9 mouse cellular contexts compared by ENCODE assay signal in genomic region chr7:110701681-110702413, GRCm38 (mm10).
DNase-seq lines count a peak whose midpoint lies in the region; ATAC-seq and TF ChIP-seq lines count a peak whose summit lies in the region.
"Had no signal": no experiment of that assay in that cellular context is flagged by ENCODE, and none has a peak within 500 bp of the region (broad histone marks: within the 10 kb centered on the region; RNA-seq: fewer than 3 reads in every experiment).

No protein-coding gene starts in this region.

- 0 out of 2 replicates have a peak, but pooled peaks cover 2% of the 10 kb centered on the region for H3K27me3 ChIP-seq in kidney, embryonic 15.5 days
- no peaks in the 10 kb centered on the region; a peak in 2 of 4 replicates for H3K27me3 ChIP-seq in MEL (ENCODE audit: control insufficient read depth in 1 of 2, insufficient read depth in 2 of 2, low read length in 2 of 2)

- DNase-seq in kidney, postnatal 10 days, result peak; percentile 81
- peak; percentile 54 for DNase-seq in MEL (ENCODE audit: low read depth, low spot score)
- DNase-seq in embryo, embryonic 10.5 days (ENCODE audit: low spot score), result peak; percentile 76
- DNase-seq in lung, postnatal 10 days, result peak; percentile 76
- no peak for DNase-seq in cerebellum, adult 18-20 months
- DNase-seq in spleen, adult 12 weeks (ENCODE audit: low spot score), result no peak
- no peak for DNase-seq in cerebellum, postnatal 25 days

- no peaks in the 10 kb centered on the region for H3K36me3 ChIP-seq in kidney, embryonic 15.5 days
- H3K36me3 ChIP-seq in MEL (ENCODE audit: control insufficient read depth in 1 of 2, insufficient read depth in 2 of 2, low read length in 2 of 2), result no peaks in the 10 kb centered on the region; a peak in 1 of 4 replicates

- H3K9ac ChIP-seq in kidney, embryonic 15.5 days, result no peak overlapping the region
- H3K9ac ChIP-seq in MEL (ENCODE audit: control insufficient read depth, low read depth, low read length, poor library complexity, severe bottlenecking), result no peak overlapping the region

- no peak overlapping the region for H3K4me2 ChIP-seq in kidney, embryonic 15.5 days

- no peaks in the 10 kb centered on the region for H3K9me3 ChIP-seq in kidney, embryonic 15.5 days (replicated peaks)
- H3K9me3 ChIP-seq in MEL (replicated peaks; ENCODE audit: insufficient read depth, low read length), result no peaks in the 10 kb centered on the region

- no peak for TF ChIP-seq RAD21 in MEL (IDR thresholded peaks at IDR 0.05; ENCODE audit: low read depth, low read length)

- H3K4me1 ChIP-seq in kidney, embryonic 15.5 days, result peaks cover 4% of the 10 kb centered on the region
- H3K4me1 ChIP-seq in MEL (ENCODE audit: control insufficient read depth in 1 of 2, insufficient read depth in 2 of 2, low read length in 2 of 2), result peaks cover 0 to 6% of the 10 kb centered on the region in 2 experiments; a peak in 1 of 4 replicates

- TF ChIP-seq CTCF in MEL (IDR thresholded peaks at IDR 0.05 in 2 of 3, conservative IDR thresholded peaks at IDR 0.05 in 1 of 3; ENCODE audit: control insufficient read depth in 1 of 3, insufficient read depth in 1 of 3, low read depth in 2 of 3, low read length in 3 of 3, poor library complexity in 1 of 3, severe bottlenecking in 1 of 3), result no peak

- no peaks in the 10 kb centered on the region for H3K79me2 ChIP-seq in MEL (ENCODE audit: control insufficient read depth, insufficient read depth, low read length, poor library complexity)

- H3K27ac ChIP-seq in kidney, embryonic 15.5 days, result no peak overlapping the region
- H3K27ac ChIP-seq in MEL (ENCODE audit: control insufficient read depth, low read depth, low read length), result no peak overlapping the region
- H3K27ac ChIP-seq: macrophage had no signal

- no peak overlapping the region for H3K4me3 ChIP-seq in kidney, embryonic 15.5 days (replicated peaks)
- no peak overlapping the region for H3K4me3 ChIP-seq in MEL (ENCODE audit: control insufficient read depth in 1 of 2, insufficient read depth in 1 of 2, low read depth in 2 of 2, low read length in 2 of 2)

- WGBS in kidney, embryonic 15.5 days, result 53% methylated on average over 11 of the region's 11 CpGs

- no peak for ATAC-seq in kidney, embryonic 15.5 days (replicated peaks; ENCODE audit: low FRiP score)

- no peak for TF ChIP-seq EP300 in MEL (IDR thresholded peaks at IDR 0.05; ENCODE audit: low read depth in 1 of 2, low read length in 2 of 2)

- no peak for TF ChIP-seq POLR2A in MEL (IDR thresholded peaks at IDR 0.05; ENCODE audit: control insufficient read depth in 1 of 2, insufficient read depth in 1 of 2, low read depth in 1 of 2, low read length in 2 of 2, poor library complexity in 1 of 2)

TF ChIP-seq in MEL, 35 proteins besides CTCF, POLR2A, EP300 and RAD21:
- TF ChIP-seq MYC (IDR thresholded peaks at IDR 0.05; ENCODE audit: low read depth, low read length) (no peak), SIN3A (IDR thresholded peaks at IDR 0.05; ENCODE audit: low read length) (peak; percentile 57), E2F4 (IDR thresholded peaks at IDR 0.05; ENCODE audit: borderline replicate concordance, low read depth, low read length) (no peak), ZC3H11A (IDR thresholded peaks at IDR 0.05; ENCODE audit: low read depth, low read length) (no peak), JUND (IDR thresholded peaks at IDR 0.05; ENCODE audit: low read depth, low read length) (no peak), GATA1 (IDR thresholded peaks at IDR 0.05; ENCODE audit: low read depth, low read length) (no peak), ZMIZ1 (IDR thresholded peaks at IDR 0.05; ENCODE audit: low read depth, low read length) (no peak)
TF ChIP-seq in MEL: peak in this region for 1.

Comparison
In these comparisons a context has a peak if more than half of its experiments do, and no peak if none do; other contexts are left out.
1. DNase-seq: peak in kidney, postnatal 10 days (single experiment), MEL (single experiment), embryo, embryonic 10.5 days (single experiment) and lung, postnatal 10 days (single experiment); none in cerebellum, adult 18-20 months (0 of 2), spleen, adult 12 weeks (single experiment) and cerebellum, postnatal 25 days (0 of 2).